Mouse (Mus musculus) kidney, adult 2 months (tissue): ENCODE results near the gene Gsta1.
"Not testable (repeated sequence)": the region's sequence is repeated elsewhere in the genome, so short reads cannot be mapped to it uniquely, and the experiment has no call there.

Experiments
- CTCF ChIP-seq: fragments of 200-500 bp; conservative IDR thresholded peaks from 2 replicates; pipeline ENCODE4 v1.5.1; 2011; ENCODE audit warnings: low read depth, mild to moderate bottlenecking, control low read depth, low read length, moderate library complexity, mixed read lengths; ENCODE audit not compliant: insufficient read depth, insufficient read length
- POLR2A ChIP-seq: fragments of 200-500 bp; IDR thresholded peaks from one replicate; pipeline ENCODE4 v1.6.1; 2011; ENCODE audit warnings: low read depth, low read length, control low read depth

- not testable (repeated sequence) for TF ChIP-seq POLR2A, CTCF
These were observed 798 bp upstream of the Gsta1 start for GRCm38 (mm10) chr9:78229658-78230057.
